Mouse (Mus musculus) CH12.LX (cell line): ENCODE data around the gene Pnn.

Experiments used
- BHLHE40 ChIP-seq: IDR thresholded peaks from 2 replicates; pipeline ENCODE4 v1.6.1; 2011; ENCODE audit warnings: mild to moderate bottlenecking, low read depth, low read length, improper control_type of control experiment
- CTCF ChIP-seq, 2 experiments: IDR thresholded peaks in 1 of 2; conservative IDR thresholded peaks in 1 of 2; 2 replicates each; pipeline ENCODE4 v1.5.1; 2011 to 2012; ENCODE audit warnings: low read depth in 2 of 2, low read length in 2 of 2, improper control_type of control experiment in 1 of 2, inconsistent platforms in 1 of 2, mild to moderate bottlenecking in 1 of 2, moderate library complexity in 1 of 2
- ETS1 ChIP-seq: conservative IDR thresholded peaks from 2 replicates; pipeline ENCODE4 v1.6.1; 2012; ENCODE audit warnings: low read depth, mild to moderate bottlenecking, inconsistent platforms, low read length, improper control_type of control experiment, moderate library complexity
- JUN ChIP-seq: IDR thresholded peaks from 2 replicates; pipeline ENCODE4 v1.6.1; 2011; ENCODE audit warnings: low read depth, mild to moderate bottlenecking, low read length, improper control_type of control experiment, moderate library complexity; ENCODE audit not compliant: insufficient read depth
- POLR2A ChIP-seq: IDR thresholded peaks from 2 replicates; pipeline ENCODE4 v1.6.1; 2011; ENCODE audit warnings: low read depth, mild to moderate bottlenecking, improper control_type of control experiment, low read length
- SIN3A ChIP-seq: IDR thresholded peaks from 2 replicates; pipeline ENCODE4 v1.6.1; 2012; ENCODE audit warnings: low read length, improper control_type of control experiment, inconsistent platforms

GRCm38 (mm10) chr12:59060322-59060721 lies 6.4 kb upstream of the Pnn start:
- TF ChIP-seq CTCF (conservative IDR thresholded peaks at IDR 0.05 in 1 of 2, IDR thresholded peaks at IDR 0.05 in 1 of 2; ENCODE audit: low read depth in 2 of 2, low read length in 2 of 2) (no peak), POLR2A (no peak), ETS1 (no peak), SIN3A (no peak), JUN (no peak), BHLHE40 (no peak)
